Mouse (Mus musculus) C2C12 (cell line): ENCODE data around the gene Ppp6c.

Experiments
- CTCF ChIP-seq: IDR thresholded peaks from one replicate; pipeline ENCODE4 v1.5.1; 2011; ENCODE audit not compliant: control insufficient read depth, insufficient read depth, insufficient read length
- FOSL1 ChIP-seq: IDR thresholded peaks from one replicate; pipeline ENCODE4 v1.8.0; 2011; ENCODE audit warnings: mild to moderate bottlenecking, low read length; ENCODE audit not compliant: poor library complexity, insufficient read depth, severe bottlenecking

- TF ChIP-seq FOSL1 (no peak), CTCF (no peak)
These were observed 78.2 kb downstream of the Ppp6c start for GRCm38 (mm10) chr2:39148075-39148474.
